28 mouse cellular contexts compared by ENCODE assay signal in the genomic region with DNA sequence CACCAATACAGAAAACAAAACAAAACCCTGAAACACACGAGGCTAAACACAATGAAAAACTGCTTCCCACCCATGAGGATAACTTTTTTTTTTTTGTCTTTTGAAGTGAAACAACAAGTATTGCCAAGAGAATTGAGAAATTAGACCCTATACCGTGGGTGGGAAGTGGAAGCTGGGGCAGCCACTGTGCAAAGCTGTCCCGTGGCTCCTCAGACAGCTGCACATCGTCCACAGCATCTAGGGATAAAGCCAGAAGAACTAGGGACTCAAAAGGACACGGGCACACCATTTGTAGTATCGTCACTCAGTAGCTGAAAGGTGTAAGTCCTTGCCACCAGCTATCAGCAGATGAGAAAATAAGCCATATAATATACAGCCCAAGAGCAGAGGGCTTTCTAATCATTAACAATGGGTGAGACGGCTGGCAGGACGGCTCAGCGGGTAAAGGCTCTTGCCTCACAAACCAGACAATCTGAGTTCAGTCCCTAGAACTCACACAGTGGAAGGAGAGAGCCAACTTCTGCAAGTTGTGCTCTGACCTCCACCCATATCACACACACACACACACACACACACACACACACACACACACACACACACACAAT. TPM values are rescaled to one million over a fixed set of nuclear protein-coding genes. Genes with fewer than 3 reads are reported as not detected.
A peak's percentile ranks its signal among the peaks of the same experiment; 100 is the strongest.
DNase-seq lines count a peak whose midpoint lies in the region; ATAC-seq and TF ChIP-seq lines count a peak whose summit lies in the region.
"Had no signal": no experiment of that assay in that cellular context is flagged by ENCODE, and none has a peak within 500 bp of the region (broad histone marks: within the 10 kb centered on the region; RNA-seq: fewer than 3 reads in every experiment).

No protein-coding gene starts in this region.

- ATAC-seq in lung, embryonic 15.5 days (ENCODE audit: borderline replicate concordance, extremely low read depth, low FRiP score, low TSS enrichment), result peak; percentile 74; the same call in 1 of the 2 replicates
- peak; percentile 58; the same call in 1 of the 2 replicates for ATAC-seq in granulocyte monocyte progenitor cell, adult 5-6 weeks (replicated peaks; ENCODE audit: poor library complexity, severe bottlenecking)
- ATAC-seq in intestine, postnatal 0 days, result peak; percentile 87
- no peak for ATAC-seq in forebrain, embryonic 13.5 days
- ATAC-seq: forebrain, embryonic 15.5 days; hindbrain, embryonic 16.5 days; Patski had no signal

- peak; percentile 46 for DNase-seq in kidney, adult 2 months
- no peak for DNase-seq in kidney, adult 9 months
- no peak for DNase-seq in lung, adult 18-20 months
- DNase-seq in urinary bladder, postnatal 4 days (ENCODE audit: low spot score in 2 of 2), result no peak
- DNase-seq: adrenal gland, postnatal 10 days; cerebellum, adult 8-10 months; cerebellum, postnatal 25 days; gastrocnemius, adult 2 months; gastrocnemius, postnatal 36 days; heart, postnatal 10 days; kidney, adult 11 months; liver, embryonic 13.5 days; lung, embryonic 14.5 days; right cerebral cortex, adult 18-20 months had no signal

- no peaks in the 10 kb centered on the region for H3K36me3 ChIP-seq in kidney, adult 2 months (ENCODE audit: control insufficient read depth, insufficient read depth, low read length)
- no peaks in the 10 kb centered on the region for H3K36me3 ChIP-seq in lung, embryonic 15.5 days
- no peaks in the 10 kb centered on the region for H3K36me3 ChIP-seq in intestine, postnatal 0 days (ENCODE audit: control insufficient read depth, insufficient read depth)
- H3K36me3 ChIP-seq in forebrain, embryonic 13.5 days (ENCODE audit: poor library complexity, severe bottlenecking), result no peaks in the 10 kb centered on the region
- H3K36me3 ChIP-seq: forebrain, embryonic 15.5 days; heart, embryonic 13.5 days; hindbrain, embryonic 10.5 days; limb, embryonic 12.5 days; liver, embryonic 13.5 days; midbrain, embryonic 12.5 days; neural tube, embryonic 12.5 days had no signal

- H3K27ac ChIP-seq in kidney, adult 2 months (ENCODE audit: insufficient read depth, low read depth, low read length), result no peak overlapping the region
- H3K27ac ChIP-seq in lung, embryonic 15.5 days, result no peak overlapping the region; the same call in 1 of the 2 replicates
- H3K27ac ChIP-seq in intestine, postnatal 0 days (ENCODE audit: low read depth, low read length), result peak overlapping the region; percentile 80
- H3K27ac ChIP-seq in forebrain, embryonic 13.5 days, result no peak overlapping the region
- H3K27ac ChIP-seq: forebrain, embryonic 15.5 days; gastrocnemius, adult 2 months; heart, embryonic 13.5 days; hindbrain, embryonic 10.5 days; limb, embryonic 12.5 days; liver, embryonic 13.5 days; midbrain, embryonic 12.5 days; neural tube, embryonic 12.5 days had no signal

- H3K4me1 ChIP-seq in kidney, adult 2 months (ENCODE audit: control insufficient read depth, insufficient read depth, low read length), result peaks cover 7% of the 10 kb centered on the region
- peaks cover 11% of the 10 kb centered on the region; the same call in 1 of the 2 replicates for H3K4me1 ChIP-seq in lung, embryonic 15.5 days
- H3K4me1 ChIP-seq in intestine, postnatal 0 days (replicated peaks; ENCODE audit: control insufficient read depth, insufficient read depth, low read length), result peaks cover 18% of the 10 kb centered on the region
- no peaks in the 10 kb centered on the region for H3K4me1 ChIP-seq in forebrain, embryonic 13.5 days
- H3K4me1 ChIP-seq: forebrain, embryonic 15.5 days; hindbrain, embryonic 10.5 days; limb, embryonic 12.5 days; midbrain, embryonic 12.5 days; neural tube, embryonic 12.5 days had no signal

- H3K4me2 ChIP-seq in lung, embryonic 15.5 days, result no peak overlapping the region
- peak overlapping the region; percentile 14; the same call in 1 of the 2 replicates for H3K4me2 ChIP-seq in intestine, postnatal 0 days (replicated peaks; ENCODE audit: low read depth)
- H3K4me2 ChIP-seq in forebrain, embryonic 13.5 days, result no peak overlapping the region
- H3K4me2 ChIP-seq: forebrain, embryonic 15.5 days; heart, embryonic 13.5 days; limb, embryonic 12.5 days; liver, embryonic 13.5 days; lung, embryonic 14.5 days; midbrain, embryonic 12.5 days; neural tube, embryonic 12.5 days had no signal

- no peaks in the 10 kb centered on the region for H3K9me3 ChIP-seq in lung, embryonic 15.5 days
- no peaks in the 10 kb centered on the region for H3K9me3 ChIP-seq in intestine, postnatal 0 days (ENCODE audit: control insufficient read depth)
- H3K9me3 ChIP-seq in forebrain, embryonic 13.5 days (replicated peaks), result no peaks in the 10 kb centered on the region
- H3K9me3 ChIP-seq: forebrain, embryonic 15.5 days; heart, embryonic 13.5 days; hindbrain, embryonic 10.5 days; limb, embryonic 12.5 days; liver, embryonic 13.5 days; midbrain, embryonic 12.5 days; neural tube, embryonic 12.5 days had no signal

- 43% methylated on average over 9 of the region's 9 CpGs for WGBS in kidney, adult 2 months
- 39% methylated on average over 9 of the region's 9 CpGs for WGBS in lung, embryonic 15.5 days
- 39% methylated on average over 9 of the region's 9 CpGs for WGBS in intestine, postnatal 0 days
- WGBS in forebrain, embryonic 13.5 days, result 69% methylated on average over 9 of the region's 9 CpGs

- no peak for TF ChIP-seq CTCF in kidney, adult 2 months (conservative IDR thresholded peaks at IDR 0.05; ENCODE audit: insufficient read depth, insufficient read length, low read depth, low read length)
- no peak for TF ChIP-seq CTCF in intestine, postnatal 0 days (IDR thresholded peaks at IDR 0.05; ENCODE audit: low read depth)

- H3K4me3 ChIP-seq in kidney, adult 2 months (ENCODE audit: insufficient read depth, low read depth, low read length), result no peak overlapping the region
- H3K4me3 ChIP-seq in lung, embryonic 15.5 days, result no peak overlapping the region
- H3K4me3 ChIP-seq in intestine, postnatal 0 days (ENCODE audit: low read depth, low read length), result no peak overlapping the region
- H3K4me3 ChIP-seq in forebrain, embryonic 13.5 days, result no peak overlapping the region
- H3K4me3 ChIP-seq: forebrain, embryonic 15.5 days; gastrocnemius, adult 2 months; heart, embryonic 13.5 days; hindbrain, embryonic 10.5 days; limb, embryonic 12.5 days; liver, embryonic 13.5 days; megakaryocyte, embryonic 14.5 days; midbrain, embryonic 12.5 days; myocyte; neural tube, embryonic 12.5 days had no signal

- no peak overlapping the region for H3K9ac ChIP-seq in lung, embryonic 15.5 days
- no peak overlapping the region for H3K9ac ChIP-seq in intestine, postnatal 0 days (ENCODE audit: low read depth, low read length)
- H3K9ac ChIP-seq in forebrain, embryonic 13.5 days, result no peak overlapping the region
- H3K9ac ChIP-seq: forebrain, embryonic 15.5 days; heart, embryonic 13.5 days; limb, embryonic 12.5 days; liver, embryonic 13.5 days; lung, embryonic 14.5 days; midbrain, embryonic 12.5 days; neural tube, embryonic 12.5 days had no signal

- no peaks in the 10 kb centered on the region for H3K27me3 ChIP-seq in kidney, adult 2 months (replicated peaks; ENCODE audit: control insufficient read depth, insufficient read depth, low read length)
- H3K27me3 ChIP-seq in lung, embryonic 15.5 days, result no peaks in the 10 kb centered on the region
- H3K27me3 ChIP-seq in intestine, postnatal 0 days (replicated peaks; ENCODE audit: control insufficient read depth, insufficient read depth, low read length), result no peaks in the 10 kb centered on the region
- H3K27me3 ChIP-seq in forebrain, embryonic 13.5 days, result no peaks in the 10 kb centered on the region
- H3K27me3 ChIP-seq: forebrain, embryonic 15.5 days; heart, embryonic 13.5 days; limb, embryonic 12.5 days; liver, embryonic 13.5 days; megakaryocyte, embryonic 14.5 days; midbrain, embryonic 12.5 days; neural tube, embryonic 12.5 days; Patski had no signal

- no peak for TF ChIP-seq POLR2A in kidney, adult 2 months (IDR thresholded peaks at IDR 0.05; ENCODE audit: low read depth, low read length)

RNA-seq across cellular contexts. Expression of a gene that starts 9.0 kb away (rescaled TPM):
- polyA plus RNA-seq in kidney, adult 2 months (2012; rRNA removed), result 5.3 and 7.1 TPM in 2 replicates
- polyA plus RNA-seq in lung, embryonic 15.5 days (2015; fragmentation: Nextera tagmentation; extraction: Ambion mirVana), result 20.0 and 22.5 TPM in 2 replicates
- 43.5 and 60.4 TPM in 2 replicates for total RNA-seq in granulocyte monocyte progenitor cell, adult 5-6 weeks (2014; fragmentation: Nextera tagmentation)
- total RNA-seq in granulocyte monocyte progenitor cell, adult 5-6 weeks (2017), result 33.8 and 45.6 TPM in 2 replicates
- 20.1 and 26.1 TPM in 2 replicates for polyA plus RNA-seq in intestine, postnatal 0 days (2015; fragmentation: Nextera tagmentation; extraction: Ambion mirVana)
- polyA plus RNA-seq in forebrain, embryonic 13.5 days (2015; fragmentation: Nextera tagmentation; extraction: Ambion mirVana), result 33.1 and 33.3 TPM in 2 replicates
